Mouse (Mus musculus): ENCODE data around the gene Ank3. TPM values are rescaled to one million over a fixed set of nuclear protein-coding genes. Genes with fewer than 3 reads are reported as not detected.

The Ank3 gene
- polyA plus RNA-seq, 1 experiment from 2014 or later = 7.1 TPM

DNA sequence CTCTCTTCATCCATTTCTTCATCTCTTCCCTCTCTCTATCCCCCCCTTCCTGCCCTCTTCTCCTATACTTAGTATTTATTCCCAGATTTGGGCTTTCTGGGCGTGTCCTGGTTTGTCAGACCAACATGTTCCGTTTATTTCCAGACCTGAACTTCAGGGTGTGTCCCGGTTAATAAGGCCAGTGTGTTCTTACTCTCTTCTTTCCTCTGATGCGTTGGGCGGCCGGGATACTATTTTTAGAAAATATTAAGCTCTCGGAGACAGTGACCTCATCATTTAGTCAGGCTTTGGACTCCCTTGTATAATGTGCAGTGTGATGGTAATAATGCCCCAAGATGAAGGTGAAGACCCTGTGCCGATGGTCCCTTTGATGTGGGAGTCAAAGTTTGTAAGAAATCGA, 546.3 kb downstream of the Ank3 start:
- no peak overlapping the region for H3K4me3 ChIP-seq (ENCODE audit: low read depth, low read length)
- DNase-seq (no peak), ATAC-seq (no peak)
- TF ChIP-seq CTCF (IDR thresholded peaks at IDR 0.05; ENCODE audit: low read depth) (no peak), EP300 (IDR thresholded peaks at IDR 0.05; ENCODE audit: low read depth) (no peak)
- no peak overlapping the region for H3K4me2 ChIP-seq (ENCODE audit: low read depth, low read length)
- H3K9me3 ChIP-seq (ENCODE audit: low read length) = no peaks in the 10 kb centered on the region
- H3K9ac ChIP-seq (replicated peaks) = no peak overlapping the region
- H3K36me3 ChIP-seq (replicated peaks; ENCODE audit: insufficient read depth, low read length) = no peaks in the 10 kb centered on the region
- H3K27me3 ChIP-seq (ENCODE audit: insufficient read depth, low read length) = no peaks in the 10 kb centered on the region
- 77% methylated on average over 9 of the region's 9 CpGs for WGBS (ENCODE audit: insufficient replicate concordance)
- H3K4me1 ChIP-seq (ENCODE audit: insufficient read depth) = no peaks in the 10 kb centered on the region
- no peak overlapping the region for H3K27ac ChIP-seq (ENCODE audit: low read depth)

GRCm38 (mm10) chr10:69945870-69946269, 547.3 kb downstream of the Ank3 start:
- no peak for ATAC-seq
- Histone ChIP-seq H3K9ac (replicated peaks) (no peak overlapping the region), H3K4me1 (ENCODE audit: insufficient read depth) (no peaks in the 10 kb centered on the region), H3K27me3 (ENCODE audit: insufficient read depth, low read length) (no peaks in the 10 kb centered on the region), H3K27ac (ENCODE audit: low read depth) (no peak overlapping the region), H3K36me3 (replicated peaks; ENCODE audit: insufficient read depth, low read length) (no peaks in the 10 kb centered on the region), H3K4me3 (ENCODE audit: low read depth, low read length) (no peak overlapping the region), H3K4me2 (ENCODE audit: low read depth, low read length) (no peak overlapping the region), H3K9me3 (ENCODE audit: low read length) (no peaks in the 10 kb centered on the region)
- DNase-seq = no peak
- TF ChIP-seq EP300 (IDR thresholded peaks at IDR 0.05; ENCODE audit: low read depth) (no peak), CTCF (IDR thresholded peaks at IDR 0.05; ENCODE audit: low read depth) (no peak)
- WGBS (ENCODE audit: insufficient replicate concordance) = 80% methylated on average over 8 of the region's 8 CpGs

GRCm38 (mm10) chr10:69946271-69946670, 547.7 kb downstream of the Ank3 start:
- no peak overlapping the region for H3K9ac ChIP-seq (replicated peaks)
- H3K36me3 ChIP-seq (replicated peaks; ENCODE audit: insufficient read depth, low read length) = no peaks in the 10 kb centered on the region
- H3K4me3 ChIP-seq (ENCODE audit: low read depth, low read length) = no peak overlapping the region
- TF ChIP-seq EP300 (IDR thresholded peaks at IDR 0.05; ENCODE audit: low read depth) (no peak), CTCF (IDR thresholded peaks at IDR 0.05; ENCODE audit: low read depth) (no peak)
- DNase-seq = no peak
- no peaks in the 10 kb centered on the region for H3K27me3 ChIP-seq (ENCODE audit: insufficient read depth, low read length)
- no peaks in the 10 kb centered on the region for H3K9me3 ChIP-seq (ENCODE audit: low read length)
- ATAC-seq = no peak
- no peak overlapping the region for H3K4me2 ChIP-seq (ENCODE audit: low read depth, low read length)
- H3K27ac ChIP-seq (ENCODE audit: low read depth) = no peak overlapping the region
- 71% methylated on average over 8 of the region's 8 CpGs for WGBS (ENCODE audit: insufficient replicate concordance)
- H3K4me1 ChIP-seq (ENCODE audit: insufficient read depth) = no peaks in the 10 kb centered on the region

DNA sequence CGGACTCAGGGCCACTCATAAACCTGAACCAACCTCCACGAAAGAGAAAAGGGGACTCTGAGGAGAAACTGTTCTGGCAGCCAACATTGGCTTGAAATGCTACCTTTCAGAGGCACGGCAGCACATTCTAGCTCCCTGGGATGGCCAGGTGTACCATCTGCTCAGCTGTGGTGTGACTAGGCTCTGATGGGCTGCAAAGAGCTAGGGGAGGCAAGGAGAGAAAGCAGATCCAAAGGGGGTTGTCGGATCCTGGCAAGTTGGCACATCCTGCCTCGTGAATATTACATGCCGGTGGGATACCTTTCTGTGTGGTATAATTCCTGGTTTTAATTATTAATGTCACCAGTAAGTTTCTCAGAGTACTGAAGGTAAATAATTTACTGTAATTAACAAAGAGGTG, 548.5 kb downstream of the Ank3 start:
- ATAC-seq (no peak), DNase-seq (no peak)
- TF ChIP-seq CTCF (IDR thresholded peaks at IDR 0.05; ENCODE audit: low read depth) = no peak
- no peak for TF ChIP-seq EP300 (IDR thresholded peaks at IDR 0.05; ENCODE audit: low read depth)
- Histone ChIP-seq H3K27me3 (ENCODE audit: insufficient read depth, low read length) (no peaks in the 10 kb centered on the region), H3K4me3 (ENCODE audit: low read depth, low read length) (no peak overlapping the region), H3K4me1 (ENCODE audit: insufficient read depth) (no peaks in the 10 kb centered on the region), H3K36me3 (replicated peaks; ENCODE audit: insufficient read depth, low read length) (no peaks in the 10 kb centered on the region), H3K4me2 (ENCODE audit: low read depth, low read length) (no peak overlapping the region), H3K27ac (ENCODE audit: low read depth) (no peak overlapping the region), H3K9ac (replicated peaks) (no peak overlapping the region), H3K9me3 (ENCODE audit: low read length) (no peaks in the 10 kb centered on the region)
- WGBS (ENCODE audit: insufficient replicate concordance) = 76% methylated on average over 6 of the region's 6 CpGs

- Histone ChIP-seq H3K9ac (replicated peaks) (no peak overlapping the region), H3K4me1 (ENCODE audit: insufficient read depth) (no peaks in the 10 kb centered on the region), H3K27me3 (ENCODE audit: insufficient read depth, low read length) (no peaks in the 10 kb centered on the region), H3K36me3 (replicated peaks; ENCODE audit: insufficient read depth, low read length) (no peaks in the 10 kb centered on the region), H3K9me3 (ENCODE audit: low read length) (no peaks in the 10 kb centered on the region), H3K4me3 (ENCODE audit: low read depth, low read length) (no peak overlapping the region), H3K4me2 (ENCODE audit: low read depth, low read length) (no peak overlapping the region), H3K27ac (ENCODE audit: low read depth) (no peak overlapping the region)
- TF ChIP-seq CTCF (IDR thresholded peaks at IDR 0.05; ENCODE audit: low read depth) (no peak), EP300 (IDR thresholded peaks at IDR 0.05; ENCODE audit: low read depth) (no peak)
- 77% methylated on average over 11 of the region's 11 CpGs for WGBS (ENCODE audit: insufficient replicate concordance)
- ATAC-seq = no peak
- DNase-seq = no peak
These were observed 551.8 kb downstream of the Ank3 start for GRCm38 (mm10) chr10:69950236-69950918.

DNA sequence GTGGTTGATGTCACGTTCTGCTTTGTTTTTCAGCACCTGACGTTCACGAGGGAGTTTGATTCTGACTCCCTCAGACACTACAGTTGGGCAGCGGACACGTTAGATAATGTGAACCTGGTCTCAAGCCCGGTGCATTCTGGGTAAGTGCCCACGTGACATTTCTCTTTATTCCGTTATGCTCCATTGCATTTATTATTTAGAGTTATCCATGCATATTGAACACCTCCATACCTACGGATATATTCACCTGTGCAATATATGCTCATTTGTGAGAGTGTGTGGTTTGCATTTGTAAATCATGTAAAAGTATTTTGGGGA, 552.3 kb downstream of the Ank3 start:
- no peaks in the 10 kb centered on the region for H3K36me3 ChIP-seq (replicated peaks; ENCODE audit: insufficient read depth, low read length)
- no peaks in the 10 kb centered on the region for H3K27me3 ChIP-seq (ENCODE audit: insufficient read depth, low read length)
- H3K4me2 ChIP-seq (ENCODE audit: low read depth, low read length) = no peak overlapping the region
- no peaks in the 10 kb centered on the region for H3K4me1 ChIP-seq (ENCODE audit: insufficient read depth)
- no peak overlapping the region for H3K9ac ChIP-seq (replicated peaks)
- no peak for ATAC-seq
- DNase-seq = no peak
- H3K27ac ChIP-seq (ENCODE audit: low read depth) = no peak overlapping the region
- no peaks in the 10 kb centered on the region for H3K9me3 ChIP-seq (ENCODE audit: low read length)
- TF ChIP-seq EP300 (IDR thresholded peaks at IDR 0.05; ENCODE audit: low read depth) (no peak), CTCF (IDR thresholded peaks at IDR 0.05; ENCODE audit: low read depth) (no peak)
- 81% methylated on average over 9 of the region's 9 CpGs for WGBS (ENCODE audit: insufficient replicate concordance)
- no peak overlapping the region for H3K4me3 ChIP-seq (ENCODE audit: low read depth, low read length)

DNA sequence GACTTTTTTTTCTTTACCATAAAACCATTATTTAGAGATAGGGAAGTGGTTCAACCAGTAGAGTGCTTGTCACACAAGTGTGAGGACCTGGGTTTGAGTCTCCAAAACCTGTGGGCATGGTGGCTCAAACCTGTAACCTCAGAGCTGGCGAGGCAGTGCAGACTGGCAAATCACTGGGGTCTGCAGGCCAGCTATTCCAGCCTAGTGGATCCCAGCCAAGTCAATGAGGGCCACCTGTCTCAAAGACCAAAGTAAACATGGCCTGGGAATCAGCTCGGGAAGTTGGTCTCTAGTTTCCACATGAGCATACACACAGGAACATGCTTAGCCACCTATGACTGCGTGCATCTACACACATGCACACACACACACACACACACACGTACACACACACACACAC, 552.9 kb downstream of the Ank3 start:
- Histone ChIP-seq H3K9me3 (ENCODE audit: low read length) (no peaks in the 10 kb centered on the region), H3K36me3 (replicated peaks; ENCODE audit: insufficient read depth, low read length) (no peaks in the 10 kb centered on the region), H3K4me1 (ENCODE audit: insufficient read depth) (no peaks in the 10 kb centered on the region), H3K27me3 (ENCODE audit: insufficient read depth, low read length) (no peaks in the 10 kb centered on the region), H3K4me3 (ENCODE audit: low read depth, low read length) (no peak overlapping the region), H3K27ac (ENCODE audit: low read depth) (no peak overlapping the region), H3K4me2 (ENCODE audit: low read depth, low read length) (no peak overlapping the region), H3K9ac (replicated peaks) (no peak overlapping the region)
- ATAC-seq (no peak), DNase-seq (no peak)
- WGBS (ENCODE audit: insufficient replicate concordance) = 56% methylated on average over 3 of the region's 4 CpGs
- no peak for TF ChIP-seq EP300 (IDR thresholded peaks at IDR 0.05; ENCODE audit: low read depth)
- no peak for TF ChIP-seq CTCF (IDR thresholded peaks at IDR 0.05; ENCODE audit: low read depth)

All from liver, postnatal 0 days (tissue).